Mouse (Mus musculus): Measurements from ENCODE around the gene Tbl3.

DNA sequence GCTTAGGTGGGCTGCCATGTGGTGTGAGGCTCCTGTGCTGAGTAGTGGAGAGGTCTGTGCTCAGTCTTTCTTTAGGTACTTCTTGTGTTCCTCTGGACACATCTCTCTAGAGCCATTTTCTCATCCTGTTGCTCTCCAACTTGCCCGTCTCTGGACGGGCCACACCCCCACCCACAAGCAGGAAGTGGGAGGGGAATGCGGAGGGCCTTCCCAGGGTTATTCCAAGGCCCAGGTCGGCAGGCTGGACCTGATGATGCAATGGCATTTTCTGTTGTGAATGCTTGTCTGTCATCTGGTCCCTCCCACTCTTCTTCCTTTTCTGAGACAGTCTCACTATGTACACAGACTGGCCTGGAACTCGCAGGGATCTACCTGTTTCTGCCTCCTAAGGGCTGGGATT lies 35.3 kb downstream of the Tbl3 start:
- TF ChIP-seq CTCF (IDR thresholded peaks at IDR 0.05; ENCODE audit: low read depth), result no peak
- no peak for TF ChIP-seq EP300 (IDR thresholded peaks at IDR 0.05; ENCODE audit: low read depth)

All from heart, postnatal 0 days (tissue).